Mouse (Mus musculus): ENCODE results near the gene Ebf3. TPM values are rescaled to one million over a fixed set of nuclear protein-coding genes. Genes with fewer than 3 reads are reported as not detected.

Gene Ebf3
- polyA plus RNA-seq, 1 experiment = 1.9 TPM

- 74% methylated on average over 10 of the region's 10 CpGs for WGBS
- no peaks in the 10 kb centered on the region for H3K36me3 ChIP-seq (ENCODE audit: control insufficient read depth, insufficient read depth, low read length)
- H3K4me3 ChIP-seq (ENCODE audit: insufficient read depth, low read depth, low read length) = no peak overlapping the region
- no peaks in the 10 kb centered on the region for H3K4me1 ChIP-seq (ENCODE audit: control insufficient read depth, insufficient read depth, low read length)
- TF ChIP-seq POLR2A (IDR thresholded peaks at IDR 0.05; ENCODE audit: low read depth, low read length) (no peak), CTCF (conservative IDR thresholded peaks at IDR 0.05; ENCODE audit: insufficient read depth, insufficient read length, low read depth, low read length) (no peak)
- H3K27ac ChIP-seq (ENCODE audit: insufficient read depth, low read depth, low read length) = no peak overlapping the region
- DNase-seq = no peak
- H3K27me3 ChIP-seq (replicated peaks; ENCODE audit: control insufficient read depth, insufficient read depth, low read length) = no peaks in the 10 kb centered on the region
Observed at GRCm38 (mm10) chr7:137272252-137272651, 42.0 kb downstream of the Ebf3 start.

- 69% methylated on average over 8 of the region's 8 CpGs for WGBS
- Histone ChIP-seq H3K36me3 (ENCODE audit: control insufficient read depth, insufficient read depth, low read length) (no peaks in the 10 kb centered on the region), H3K4me3 (ENCODE audit: insufficient read depth, low read depth, low read length) (no peak overlapping the region), H3K27ac (ENCODE audit: insufficient read depth, low read depth, low read length) (no peak overlapping the region), H3K4me1 (ENCODE audit: control insufficient read depth, insufficient read depth, low read length) (no peaks in the 10 kb centered on the region), H3K27me3 (replicated peaks; ENCODE audit: control insufficient read depth, insufficient read depth, low read length) (no peaks in the 10 kb centered on the region)
- TF ChIP-seq POLR2A (IDR thresholded peaks at IDR 0.05; ENCODE audit: low read depth, low read length) (no peak), CTCF (conservative IDR thresholded peaks at IDR 0.05; ENCODE audit: insufficient read depth, insufficient read length, low read depth, low read length) (no peak)
- no peak for DNase-seq
Observed at GRCm38 (mm10) chr7:137268452-137269155, 45.6 kb downstream of the Ebf3 start.

- no peaks in the 10 kb centered on the region for H3K27me3 ChIP-seq (replicated peaks; ENCODE audit: control insufficient read depth, insufficient read depth, low read length)
- DNase-seq = no peak
- WGBS = 84% methylated on average over 9 of the region's 9 CpGs
- TF ChIP-seq POLR2A (IDR thresholded peaks at IDR 0.05; ENCODE audit: low read depth, low read length) = no peak
- no peak for TF ChIP-seq CTCF (conservative IDR thresholded peaks at IDR 0.05; ENCODE audit: insufficient read depth, insufficient read length, low read depth, low read length)
- no peaks in the 10 kb centered on the region for H3K36me3 ChIP-seq (ENCODE audit: control insufficient read depth, insufficient read depth, low read length)
- H3K4me1 ChIP-seq (ENCODE audit: control insufficient read depth, insufficient read depth, low read length) = no peaks in the 10 kb centered on the region
- no peak overlapping the region for H3K4me3 ChIP-seq (ENCODE audit: insufficient read depth, low read depth, low read length)
- H3K27ac ChIP-seq (ENCODE audit: insufficient read depth, low read depth, low read length) = no peak overlapping the region
Observed at GRCm38 (mm10) chr7:137267441-137267840, 46.8 kb downstream of the Ebf3 start.

GRCm38 (mm10) chr7:137266575-137266974, 47.7 kb downstream of the Ebf3 start:
- Histone ChIP-seq H3K27ac (ENCODE audit: insufficient read depth, low read depth, low read length) (no peak overlapping the region), H3K36me3 (ENCODE audit: control insufficient read depth, insufficient read depth, low read length) (no peaks in the 10 kb centered on the region), H3K4me1 (ENCODE audit: control insufficient read depth, insufficient read depth, low read length) (no peaks in the 10 kb centered on the region), H3K4me3 (ENCODE audit: insufficient read depth, low read depth, low read length) (no peak overlapping the region), H3K27me3 (replicated peaks; ENCODE audit: control insufficient read depth, insufficient read depth, low read length) (no peaks in the 10 kb centered on the region)
- no peak for DNase-seq
- TF ChIP-seq POLR2A (IDR thresholded peaks at IDR 0.05; ENCODE audit: low read depth, low read length) = no peak
- WGBS = 30% methylated on average over 17 of the region's 17 CpGs

- TF ChIP-seq POLR2A (IDR thresholded peaks at IDR 0.05; ENCODE audit: low read depth, low read length) (no peak), CTCF (conservative IDR thresholded peaks at IDR 0.05; ENCODE audit: insufficient read depth, insufficient read length, low read depth, low read length) (no peak)
- Histone ChIP-seq H3K4me3 (ENCODE audit: insufficient read depth, low read depth, low read length) (no peak overlapping the region), H3K27ac (ENCODE audit: insufficient read depth, low read depth, low read length) (no peak overlapping the region), H3K27me3 (replicated peaks; ENCODE audit: control insufficient read depth, insufficient read depth, low read length) (no peaks in the 10 kb centered on the region), H3K36me3 (ENCODE audit: control insufficient read depth, insufficient read depth, low read length) (no peaks in the 10 kb centered on the region), H3K4me1 (ENCODE audit: control insufficient read depth, insufficient read depth, low read length) (no peaks in the 10 kb centered on the region)
- WGBS = 87% methylated on average over 8 of the region's 8 CpGs
- no peak for DNase-seq
Observed at GRCm38 (mm10) chr7:137262330-137262729, 51.9 kb downstream of the Ebf3 start.

DNA sequence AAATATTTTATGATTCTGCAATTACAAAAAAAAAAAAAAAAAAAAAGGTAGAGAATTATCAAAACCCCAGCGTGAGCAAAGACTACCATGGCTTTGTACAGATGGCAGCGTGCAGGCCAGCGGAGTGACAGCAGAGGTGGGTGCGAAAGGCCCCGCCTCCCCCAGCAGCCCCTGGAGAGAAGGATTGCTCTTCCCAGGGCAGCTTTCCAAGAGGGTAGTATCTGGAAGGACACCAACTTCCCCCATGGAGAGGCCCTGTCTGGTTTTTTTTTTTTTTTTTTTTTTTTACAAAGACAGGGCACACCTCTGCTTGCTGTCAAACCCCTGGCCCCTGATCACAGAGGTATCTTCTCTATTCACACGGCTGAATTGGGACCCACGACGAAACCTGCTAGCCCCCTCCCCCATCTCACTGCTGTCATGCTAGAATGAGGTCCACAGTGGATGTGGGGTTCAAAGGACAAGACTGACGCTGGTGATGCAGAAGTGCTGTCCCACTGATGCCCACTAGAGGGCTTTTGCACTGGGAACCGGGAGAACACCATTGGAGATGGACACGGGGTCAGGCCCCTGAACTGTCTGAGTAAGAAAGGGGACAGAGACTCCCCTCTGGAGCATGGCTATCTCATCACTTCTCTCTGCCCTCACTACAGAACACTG, 67.9 kb downstream of the Ebf3 start:
- TF ChIP-seq CTCF (conservative IDR thresholded peaks at IDR 0.05; ENCODE audit: insufficient read depth, insufficient read length, low read depth, low read length) = peak; percentile 81
- TF ChIP-seq POLR2A (IDR thresholded peaks at IDR 0.05; ENCODE audit: low read depth, low read length) = no peak
- Histone ChIP-seq H3K36me3 (ENCODE audit: control insufficient read depth, insufficient read depth, low read length) (no peaks in the 10 kb centered on the region), H3K4me1 (ENCODE audit: control insufficient read depth, insufficient read depth, low read length) (no peaks in the 10 kb centered on the region), H3K27me3 (replicated peaks; ENCODE audit: control insufficient read depth, insufficient read depth, low read length) (no peaks in the 10 kb centered on the region; the same call in 1 of the 2 replicates), H3K27ac (ENCODE audit: insufficient read depth, low read depth, low read length) (no peak overlapping the region), H3K4me3 (ENCODE audit: insufficient read depth, low read depth, low read length) (no peak overlapping the region)
- 43% methylated on average over 11 of the region's 11 CpGs for WGBS
- peak; percentile 66 for DNase-seq

DNA sequence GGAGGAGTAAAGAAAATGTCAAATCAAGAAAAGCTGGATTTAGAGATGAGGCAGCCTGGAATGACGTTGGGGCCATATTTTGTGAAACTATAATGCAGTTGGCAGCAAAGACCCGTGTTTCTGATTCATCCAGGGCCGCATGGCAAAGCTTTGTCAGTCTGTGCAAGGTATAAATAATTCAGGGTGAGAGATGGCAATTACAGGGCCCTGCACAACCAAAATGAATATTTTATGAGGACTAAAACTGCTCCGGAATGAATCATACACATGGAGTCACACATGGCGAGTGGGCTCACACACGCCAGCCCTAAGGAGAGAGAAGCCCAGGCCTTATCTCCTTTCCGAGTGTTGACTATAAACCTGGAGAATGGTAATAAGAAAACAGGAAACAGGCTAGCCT, 69.4 kb downstream of the Ebf3 start:
- Histone ChIP-seq H3K27ac (ENCODE audit: insufficient read depth, low read depth, low read length) (no peak overlapping the region), H3K4me1 (ENCODE audit: control insufficient read depth, insufficient read depth, low read length) (no peaks in the 10 kb centered on the region), H3K27me3 (replicated peaks; ENCODE audit: control insufficient read depth, insufficient read depth, low read length) (no peaks in the 10 kb centered on the region; the same call in 1 of the 2 replicates), H3K4me3 (ENCODE audit: insufficient read depth, low read depth, low read length) (no peak overlapping the region), H3K36me3 (ENCODE audit: control insufficient read depth, insufficient read depth, low read length) (no peaks in the 10 kb centered on the region)
- 90% methylated on average over 7 of the region's 7 CpGs for WGBS
- no peak for TF ChIP-seq POLR2A (IDR thresholded peaks at IDR 0.05; ENCODE audit: low read depth, low read length)
- TF ChIP-seq CTCF (conservative IDR thresholded peaks at IDR 0.05; ENCODE audit: insufficient read depth, insufficient read length, low read depth, low read length) = no peak
- no peak for DNase-seq
